Mouse (Mus musculus): ENCODE data around the gene Hsf5. TPM values are rescaled to one million over a fixed set of nuclear protein-coding genes. Genes with fewer than 3 reads are reported as not detected.

Gene Hsf5
- polyA plus RNA-seq, 1 experiment from 2014 or later: 0.36 TPM

DNA sequence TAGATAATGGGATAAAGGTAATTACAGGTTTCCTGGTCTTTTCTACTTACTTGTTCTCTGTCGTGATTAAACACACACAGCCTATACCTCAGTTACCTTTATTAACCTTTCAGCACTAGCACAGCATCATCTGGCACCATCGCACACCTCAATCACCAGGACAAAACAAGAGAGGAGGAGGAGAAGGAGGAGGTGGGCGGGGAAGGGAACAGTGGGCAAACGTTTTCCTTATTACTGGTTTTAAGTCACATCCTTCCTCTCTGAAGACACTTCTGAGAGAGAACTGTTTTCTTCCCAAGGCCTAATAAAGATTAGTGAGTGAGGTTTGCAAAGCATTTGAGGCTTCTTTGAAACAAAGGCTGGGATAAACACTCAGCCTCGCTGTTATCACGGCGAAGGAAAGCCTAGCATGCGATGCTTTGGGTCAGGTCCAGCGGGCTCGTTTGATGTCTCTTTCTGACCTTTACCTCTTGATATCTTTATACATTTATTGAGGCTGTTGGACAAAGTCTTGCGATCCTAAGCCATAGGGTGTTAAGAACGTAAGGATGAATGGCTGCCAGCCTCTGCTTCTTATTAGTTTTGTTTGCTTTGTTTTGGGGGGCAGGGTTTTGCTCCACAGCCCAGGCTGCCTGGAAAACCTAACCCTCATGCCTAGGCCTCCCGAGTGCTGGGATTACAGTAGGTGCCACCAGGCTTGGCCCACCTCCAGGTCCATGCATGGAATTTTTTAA lies 66.0 kb downstream of the Hsf5 start:
- 0 out of 2 replicates have a peak, but pooled peaks cover 7% of the 10 kb centered on the region for H3K4me1 ChIP-seq
- WGBS: 36% methylated on average over 13 of the region's 13 CpGs
- no peaks in the 10 kb centered on the region for H3K27me3 ChIP-seq
- H3K4me3 ChIP-seq: no peak overlapping the region
- H3K36me3 ChIP-seq: no peaks in the 10 kb centered on the region
- no peak overlapping the region for H3K9ac ChIP-seq (replicated peaks)
- no peak for ATAC-seq (ENCODE audit: low FRiP score, low read depth)
- H3K4me2 ChIP-seq (replicated peaks): no peak overlapping the region
- no peaks in the 10 kb centered on the region for H3K9me3 ChIP-seq
- H3K27ac ChIP-seq (replicated peaks): no peak overlapping the region

DNA sequence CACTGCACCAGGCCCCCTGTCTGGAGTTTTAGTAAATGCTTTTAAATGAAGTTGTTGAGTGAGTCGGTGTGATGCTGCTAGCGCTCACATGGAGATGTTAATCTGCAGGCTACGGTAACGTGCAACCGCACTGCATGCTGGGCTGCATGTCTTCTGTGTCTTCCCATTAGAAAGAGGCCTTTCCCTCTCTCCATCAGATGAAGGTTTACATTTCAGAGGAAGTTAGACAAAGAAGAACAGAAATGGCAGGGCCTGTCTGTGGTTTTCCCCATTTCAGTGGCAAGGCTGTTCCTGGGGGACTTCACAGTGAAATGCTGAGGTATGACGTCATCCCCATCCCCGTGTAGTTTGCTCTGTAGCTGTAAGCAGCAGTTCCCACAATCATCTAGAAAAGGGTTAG lies 69.4 kb downstream of the Hsf5 start:
- ATAC-seq (ENCODE audit: low FRiP score, low read depth): no peak
- H3K4me1 ChIP-seq: peaks cover 7% of the 10 kb centered on the region; the same call in 1 of the 2 replicates
- H3K9me3 ChIP-seq: no peaks in the 10 kb centered on the region
- no peak overlapping the region for H3K4me3 ChIP-seq
- no peak overlapping the region for H3K27ac ChIP-seq (replicated peaks)
- no peaks in the 10 kb centered on the region for H3K36me3 ChIP-seq
- H3K9ac ChIP-seq (replicated peaks): no peak overlapping the region
- H3K27me3 ChIP-seq: no peaks in the 10 kb centered on the region
- WGBS: 71% methylated on average over 7 of the region's 7 CpGs
- no peak overlapping the region for H3K4me2 ChIP-seq (replicated peaks)

DNA sequence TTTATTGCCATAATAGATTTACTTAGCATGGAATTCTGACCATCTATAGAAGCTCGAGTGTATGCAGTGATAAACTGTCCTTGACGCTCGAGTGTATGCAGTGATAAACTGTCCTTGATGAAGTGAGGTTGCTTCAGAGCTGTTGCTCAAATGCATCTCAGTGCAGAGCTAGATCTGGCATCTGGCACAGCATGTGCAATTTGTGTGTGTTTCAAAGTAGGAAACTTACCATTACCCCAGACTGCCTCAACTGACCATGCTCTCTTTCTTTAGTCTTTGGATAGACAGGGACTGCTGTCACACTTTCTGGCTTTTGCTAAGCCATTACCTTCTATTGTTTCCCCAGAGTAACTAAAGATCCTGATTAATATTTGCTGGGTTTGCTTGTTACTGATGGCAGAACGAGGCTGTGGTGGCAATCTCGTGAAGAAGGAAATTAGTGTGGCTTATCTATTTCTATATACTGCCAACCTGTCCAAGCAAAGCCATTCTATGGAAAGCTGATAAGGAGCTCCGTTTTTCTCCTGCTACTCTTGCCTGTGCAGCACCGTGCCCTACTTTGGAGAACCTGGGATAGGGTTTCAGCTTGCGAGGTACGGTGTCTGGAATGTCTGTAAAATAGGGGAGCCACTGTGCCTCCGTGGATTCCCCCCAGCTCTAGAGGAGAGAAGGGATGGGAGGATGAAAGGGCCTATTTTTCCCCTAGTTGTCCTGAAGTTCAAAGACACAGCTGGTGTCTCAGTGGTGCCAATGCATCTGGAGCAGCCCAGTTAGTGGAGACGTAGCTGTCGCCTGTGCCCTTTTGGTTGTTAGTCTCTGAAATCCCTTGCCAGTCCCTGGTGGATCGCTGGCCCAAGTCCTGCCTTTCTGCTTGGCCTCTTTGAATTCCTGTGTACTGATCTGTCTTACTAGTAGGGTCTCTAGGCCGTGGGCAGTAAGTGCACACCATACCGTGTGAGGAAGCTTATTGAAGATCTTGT lies 70.6 kb downstream of the Hsf5 start:
- Histone ChIP-seq H3K9ac (replicated peaks) (no peak overlapping the region), H3K27ac (replicated peaks) (no peak overlapping the region), H3K4me3 (no peak overlapping the region), H3K4me1 (peaks cover 7% of the 10 kb centered on the region; the same call in 1 of the 2 replicates), H3K27me3 (no peaks in the 10 kb centered on the region), H3K36me3 (no peaks in the 10 kb centered on the region), H3K4me2 (replicated peaks) (no peak overlapping the region), H3K9me3 (no peaks in the 10 kb centered on the region)
- WGBS: 84% methylated on average over 15 of the region's 15 CpGs
- no peak for ATAC-seq (ENCODE audit: low FRiP score, low read depth)

DNA sequence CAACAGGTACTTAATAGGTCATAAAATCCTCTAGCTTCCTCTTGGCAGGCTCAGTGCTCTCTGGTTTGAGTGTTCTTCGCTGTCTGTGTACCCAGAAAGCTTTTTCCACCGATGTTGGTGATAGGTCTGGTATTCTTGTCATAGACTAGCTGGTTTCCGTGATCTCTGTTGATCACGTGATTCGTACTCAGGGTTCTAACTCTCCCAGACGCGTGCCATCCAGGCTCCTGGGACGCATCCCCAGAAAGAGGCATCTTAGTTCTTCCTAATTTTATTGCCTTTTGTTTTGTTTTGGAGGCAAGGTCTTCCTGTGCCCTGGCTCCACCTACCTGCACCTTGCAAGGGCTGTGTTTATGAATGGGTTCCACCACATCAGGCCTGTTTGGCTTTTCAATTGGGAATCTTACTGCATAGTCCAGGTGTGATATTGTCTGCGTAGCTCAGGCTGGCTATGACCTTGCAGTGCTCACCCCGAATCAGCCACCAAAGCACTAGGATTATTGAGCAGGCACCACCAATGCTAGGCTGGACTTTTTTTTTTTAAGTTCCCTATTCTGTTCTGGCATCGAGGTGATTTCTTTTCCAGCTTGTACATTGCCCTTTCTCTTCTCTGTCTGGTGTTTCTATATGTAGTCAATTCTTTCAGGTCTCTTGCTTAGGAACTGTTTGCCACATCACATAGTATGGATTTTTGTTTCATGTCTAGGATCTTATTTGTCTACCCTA lies 71.7 kb downstream of the Hsf5 start:
- Histone ChIP-seq H3K27ac (replicated peaks) (no peak overlapping the region), H3K27me3 (no peaks in the 10 kb centered on the region), H3K4me1 (peaks cover 3% of the 10 kb centered on the region; the same call in 1 of the 2 replicates), H3K4me3 (no peak overlapping the region), H3K4me2 (replicated peaks) (no peak overlapping the region), H3K36me3 (no peaks in the 10 kb centered on the region), H3K9ac (replicated peaks) (no peak overlapping the region), H3K9me3 (no peaks in the 10 kb centered on the region)
- ATAC-seq (ENCODE audit: low FRiP score, low read depth): no peak
- 90% methylated on average over 11 of the region's 11 CpGs for WGBS

DNA sequence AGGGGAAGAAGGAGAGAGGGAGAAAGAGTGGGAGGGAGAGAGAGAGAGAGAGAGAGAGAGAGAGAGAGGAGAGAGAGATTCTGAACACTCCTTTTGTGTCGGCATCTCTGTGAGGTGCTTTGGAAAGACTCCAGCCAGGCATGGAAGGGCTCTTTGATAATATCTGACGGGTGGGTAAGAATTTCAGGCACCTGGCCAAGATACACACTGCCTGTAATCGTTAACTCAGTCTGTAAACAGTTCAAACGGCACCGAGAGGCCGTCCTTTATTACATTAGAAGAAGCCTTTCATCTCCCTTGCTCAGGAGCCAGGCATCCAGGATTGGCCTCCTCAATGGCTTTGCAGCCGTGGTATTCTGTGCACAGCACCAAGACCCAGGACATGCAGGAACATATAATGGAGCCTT lies 72.4 kb downstream of the Hsf5 start:
- Histone ChIP-seq H3K4me3 (no peak overlapping the region), H3K27ac (replicated peaks) (no peak overlapping the region), H3K27me3 (no peaks in the 10 kb centered on the region), H3K4me1 (peaks cover 3% of the 10 kb centered on the region; the same call in 1 of the 2 replicates), H3K9ac (replicated peaks) (no peak overlapping the region), H3K4me2 (replicated peaks) (no peak overlapping the region), H3K9me3 (no peaks in the 10 kb centered on the region), H3K36me3 (no peaks in the 10 kb centered on the region)
- 57% methylated on average over 7 of the region's 7 CpGs for WGBS
- no peak for ATAC-seq (ENCODE audit: low FRiP score, low read depth)

DNA sequence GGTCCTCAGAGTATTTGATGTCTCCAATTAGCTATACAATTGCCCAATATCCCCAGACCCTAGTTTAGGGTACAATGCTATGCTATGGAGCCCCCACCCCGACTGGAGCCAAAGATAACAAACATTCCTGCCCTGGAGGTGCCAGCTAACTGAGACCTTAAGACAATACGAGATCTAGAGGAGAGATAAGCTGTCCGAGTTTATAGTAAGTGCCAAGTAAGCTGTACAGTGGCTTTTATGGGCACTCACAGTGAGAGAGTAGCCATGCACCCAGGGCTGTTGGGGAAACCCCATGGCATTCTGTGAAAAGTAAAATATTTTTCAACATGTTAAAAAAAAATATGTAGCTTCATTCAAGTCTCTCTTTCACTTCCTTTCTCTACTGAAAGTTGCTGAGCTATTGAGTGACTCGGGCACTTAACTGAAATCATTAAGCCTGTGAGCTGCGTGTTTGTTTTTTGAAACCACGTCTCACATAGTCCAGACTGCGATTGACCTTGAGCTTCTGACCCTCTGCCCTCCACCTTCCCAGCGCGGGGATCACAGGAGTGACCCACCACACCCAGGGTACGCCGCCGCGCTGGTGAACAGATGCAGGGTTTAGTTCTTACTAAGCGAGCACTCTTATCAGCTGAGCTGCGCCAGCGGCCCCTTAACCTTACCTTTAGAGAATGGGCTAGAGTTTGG lies 73.2 kb downstream of the Hsf5 start:
- H3K27me3 ChIP-seq: no peaks in the 10 kb centered on the region
- H3K9me3 ChIP-seq: no peaks in the 10 kb centered on the region
- H3K27ac ChIP-seq (replicated peaks): no peak overlapping the region
- no peak overlapping the region for H3K4me2 ChIP-seq (replicated peaks)
- peaks cover 3% of the 10 kb centered on the region; the same call in 1 of the 2 replicates for H3K4me1 ChIP-seq
- ATAC-seq (ENCODE audit: low FRiP score, low read depth): no peak
- no peaks in the 10 kb centered on the region for H3K36me3 ChIP-seq
- 80% methylated on average over 16 of the region's 16 CpGs for WGBS
- H3K9ac ChIP-seq (replicated peaks): no peak overlapping the region
- no peak overlapping the region for H3K4me3 ChIP-seq

DNA sequence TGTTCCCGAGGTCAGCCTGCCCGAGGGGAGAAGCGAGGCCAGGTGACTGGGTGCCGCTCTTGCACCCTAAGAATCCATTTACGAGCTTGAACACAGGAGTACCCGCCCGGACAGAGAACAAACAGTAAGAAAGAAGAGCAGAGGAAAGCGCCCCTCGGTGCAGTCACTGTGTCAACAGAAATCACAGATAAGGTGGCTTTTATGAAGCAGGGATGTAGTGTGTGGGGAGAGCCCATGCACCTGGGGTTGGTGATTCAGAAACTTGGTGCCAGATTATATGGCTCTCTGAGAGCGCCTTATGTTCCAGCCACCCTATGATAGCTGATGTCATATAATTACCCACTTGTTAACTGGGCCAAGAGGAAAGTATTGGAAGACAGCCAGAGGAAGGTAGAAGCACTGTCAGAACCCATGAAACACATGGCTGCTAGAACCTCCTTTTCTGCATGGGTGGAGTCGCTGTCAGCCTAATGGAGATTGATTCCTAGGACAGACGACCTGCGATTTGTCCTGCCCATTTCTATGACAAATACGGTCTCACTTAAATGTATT lies 80.2 kb downstream of the Hsf5 start:
- H3K4me1 ChIP-seq: no peaks in the 10 kb centered on the region
- H3K9ac ChIP-seq (replicated peaks): no peak overlapping the region
- ATAC-seq (ENCODE audit: low FRiP score, low read depth): no peak
- no peaks in the 10 kb centered on the region for H3K36me3 ChIP-seq
- no peak overlapping the region for H3K4me3 ChIP-seq
- no peaks in the 10 kb centered on the region for H3K27me3 ChIP-seq
- H3K4me2 ChIP-seq (replicated peaks): no peak overlapping the region
- no peak overlapping the region for H3K27ac ChIP-seq (replicated peaks)
- WGBS: 86% methylated on average over 14 of the region's 14 CpGs
- no peaks in the 10 kb centered on the region for H3K9me3 ChIP-seq

DNA sequence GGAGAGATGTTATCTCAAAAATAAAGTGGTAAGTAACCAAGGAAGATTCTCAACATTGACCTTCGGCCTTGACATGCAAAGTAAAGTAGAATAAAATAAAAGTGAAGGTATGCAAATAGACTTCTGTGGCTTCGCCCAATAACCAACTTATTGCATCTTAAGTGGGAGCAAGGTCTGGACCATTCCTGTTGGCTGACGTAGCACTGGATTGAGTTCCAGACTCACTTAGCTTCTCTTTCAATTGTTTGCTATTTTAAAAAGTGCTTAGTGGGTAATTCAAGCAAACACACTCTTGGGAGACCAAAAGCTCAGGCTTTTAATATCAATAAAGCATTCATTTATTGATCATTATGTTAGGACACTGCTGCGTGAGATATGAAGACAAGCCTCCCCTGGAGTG lies 81.2 kb downstream of the Hsf5 start:
- H3K4me3 ChIP-seq: no peak overlapping the region
- H3K9ac ChIP-seq (replicated peaks): no peak overlapping the region
- no peaks in the 10 kb centered on the region for H3K36me3 ChIP-seq
- no peaks in the 10 kb centered on the region for H3K9me3 ChIP-seq
- no peak overlapping the region for H3K27ac ChIP-seq (replicated peaks)
- H3K4me1 ChIP-seq: no peaks in the 10 kb centered on the region
- ATAC-seq (ENCODE audit: low FRiP score, low read depth): no peak
- H3K27me3 ChIP-seq: no peaks in the 10 kb centered on the region
- 91% methylated on average over 4 of the region's 4 CpGs for WGBS
- no peak overlapping the region for H3K4me2 ChIP-seq (replicated peaks)

DNA sequence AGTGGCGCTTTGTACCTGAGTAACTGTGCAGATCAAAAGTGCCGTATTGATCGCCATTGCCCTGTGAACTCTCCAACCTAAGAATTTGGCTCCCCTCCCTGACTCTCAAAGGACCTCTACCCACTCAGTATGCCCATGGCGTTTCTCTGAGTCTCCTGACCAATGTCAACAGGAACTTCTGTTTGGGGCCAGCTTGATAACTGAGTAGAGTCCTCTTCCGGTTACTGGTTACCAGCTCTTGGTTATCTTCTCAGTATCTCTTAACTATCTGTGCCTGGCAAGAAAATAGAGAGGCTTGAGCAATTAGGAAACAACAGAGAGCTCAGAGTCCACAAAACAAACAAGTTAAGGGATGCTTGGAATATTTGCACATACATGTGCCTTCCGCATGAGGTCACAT lies 84.1 kb downstream of the Hsf5 start:
- Histone ChIP-seq H3K4me3 (no peak overlapping the region), H3K4me1 (no peaks in the 10 kb centered on the region; the same call in 1 of the 2 replicates), H3K27ac (replicated peaks) (no peak overlapping the region), H3K27me3 (no peaks in the 10 kb centered on the region), H3K4me2 (replicated peaks) (no peak overlapping the region), H3K9ac (replicated peaks) (no peak overlapping the region), H3K36me3 (no peaks in the 10 kb centered on the region), H3K9me3 (no peaks in the 10 kb centered on the region)
- ATAC-seq (ENCODE audit: low FRiP score, low read depth): no peak
- 88% methylated on average over 6 of the region's 6 CpGs for WGBS

DNA sequence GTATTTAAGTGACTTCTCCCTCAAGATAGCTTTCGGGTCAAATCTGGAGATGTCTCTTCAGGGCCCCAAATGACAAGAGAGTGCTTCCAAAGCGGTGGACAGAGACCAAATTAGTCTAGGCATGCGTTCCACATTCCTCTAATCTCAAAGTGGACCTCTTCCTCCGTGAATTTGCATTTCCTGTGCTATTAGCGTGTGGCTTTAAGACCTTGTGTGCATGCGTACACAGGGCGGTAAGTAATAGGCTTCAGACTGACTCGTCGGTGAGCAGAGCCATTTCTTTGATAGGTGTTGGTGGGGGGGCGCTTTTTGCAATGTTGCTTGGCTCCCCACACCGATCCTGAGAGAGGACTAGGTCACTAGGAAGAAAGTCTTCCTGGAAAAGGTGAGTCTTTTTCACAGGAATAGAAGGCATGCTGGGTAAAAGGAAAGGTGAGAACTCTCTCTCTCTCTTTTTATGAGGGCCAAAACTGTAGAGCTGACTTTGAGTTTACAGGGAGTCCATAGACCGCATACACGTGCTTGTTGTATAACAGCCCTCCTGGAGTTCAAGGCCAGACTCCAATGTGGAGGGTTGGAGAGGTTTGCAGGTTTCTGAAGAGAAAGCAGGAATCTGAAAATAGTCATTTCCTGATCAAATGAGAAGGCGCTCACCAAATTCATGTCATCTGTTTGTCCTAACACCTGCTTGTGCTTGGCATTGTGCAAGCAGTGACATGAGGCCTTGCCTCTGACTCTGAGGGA lies 85.1 kb downstream of the Hsf5 start:
- Histone ChIP-seq H3K36me3 (no peaks in the 10 kb centered on the region), H3K4me3 (no peak overlapping the region), H3K9ac (replicated peaks) (no peak overlapping the region), H3K4me1 (no peaks in the 10 kb centered on the region; the same call in 1 of the 2 replicates), H3K9me3 (no peaks in the 10 kb centered on the region), H3K27ac (replicated peaks) (no peak overlapping the region), H3K4me2 (replicated peaks) (no peak overlapping the region), H3K27me3 (no peaks in the 10 kb centered on the region)
- ATAC-seq (ENCODE audit: low FRiP score, low read depth): no peak
- WGBS: 85% methylated on average over 14 of the region's 14 CpGs
